Mouse (Mus musculus) stomach, postnatal 0 days (tissue): Measurements from ENCODE around the gene BC049352. TPM values are rescaled to one million over a fixed set of nuclear protein-coding genes. Genes with fewer than 3 reads are reported as not detected.

Source experiments
- ATAC-seq: fragments of 200-750 bp; cut with Nextera tagmentation; 2 replicates; pipeline ENCODE4 v1.8.0; 2017; ENCODE audit not compliant: low FRiP score, low TSS enrichment
- DNase-seq: peaks from one replicate; pipeline ENCODE4 v3.0.0-alpha.2; 2016; ENCODE audit warnings: low spot score
- H3K27ac ChIP-seq: fragments of 300-500 bp; sonication (generic); replicated peaks from 2 replicates; pipeline ENCODE4 v1.5.1; 2014; ENCODE audit warnings: mild to moderate bottlenecking, control low read depth
- H3K27me3 ChIP-seq: fragments of 300-500 bp; sonication (generic); 2 replicates; pipeline ENCODE4 v1.6.1; 2014; ENCODE audit warnings: low read length; ENCODE audit not compliant: control insufficient read depth, insufficient read depth
- H3K36me3 ChIP-seq: fragments of 300-500 bp; sonication (generic); 2 replicates; pipeline ENCODE4 v1.6.1; 2014; ENCODE audit warnings: low read length, mixed read lengths; ENCODE audit not compliant: control insufficient read depth, insufficient read depth
- H3K4me1 ChIP-seq: fragments of 300-500 bp; sonication (generic); replicated peaks from 2 replicates; pipeline ENCODE4 v1.6.1; 2014; ENCODE audit warnings: antibody characterized with exemption; ENCODE audit not compliant: control insufficient read depth, insufficient read depth
- H3K4me2 ChIP-seq: fragments of 300-500 bp; sonication (generic); replicated peaks from 2 replicates; pipeline ENCODE4 v1.6.1; 2014; ENCODE audit warnings: low read depth, mild to moderate bottlenecking, control low read depth, moderate library complexity
- H3K4me3 ChIP-seq: fragments of 300-500 bp; sonication (generic); 2 replicates; pipeline ENCODE4 v1.5.1; 2014; ENCODE audit warnings: low read depth, low read length, control low read depth
- H3K9ac ChIP-seq: fragments of 300-500 bp; sonication (generic); 2 replicates; pipeline ENCODE4 v1.6.1; 2014; ENCODE audit warnings: mild to moderate bottlenecking, low read length, control low read depth, mixed read lengths
- H3K9me3 ChIP-seq: fragments of 300-500 bp; sonication (generic); 2 replicates; pipeline ENCODE4 v1.6.1; 2016; ENCODE audit warnings: low read length; ENCODE audit not compliant: control insufficient read depth
- CTCF ChIP-seq: IDR thresholded peaks from 2 replicates; pipeline ENCODE4 v1.5.1; 2016; ENCODE audit warnings: antibody characterized with exemption, low read depth, mild to moderate bottlenecking, moderate library complexity
- EP300 ChIP-seq: optimal IDR thresholded peaks from 2 replicates; pipeline ENCODE3; 2016; ENCODE audit warnings: antibody characterized with exemption
- WGBS: fragments of 180-500 bp; shearing (Covaris S2); extraction: QIAGEN DNeasy Blood & Tissue Kit; methylation state at CpG from one replicate; pipeline ENCODE4 v1.1.7; 2014; 5-methylcytosine and 5-hydroxymethylcytosine counted together
- microRNA-seq: library from miRNA; unstranded; fragments of <30 nt; microRNA quantifications from one replicate; pipeline ENCODE4, GENCODE M21; 2016
- polyA plus RNA-seq: library from polyadenylated mRNA; unstranded; fragments of >200 nt; fragmentation: Nextera tagmentation; extraction: Ambion mirVana; gene quantifications from 2 replicates; pipeline ENCODE4 v1.2.1, GENCODE M21; 2015

The BC049352 gene
- polyA plus RNA-seq, 1 experiment from 2014 or later = 0.12 TPM

DNA sequence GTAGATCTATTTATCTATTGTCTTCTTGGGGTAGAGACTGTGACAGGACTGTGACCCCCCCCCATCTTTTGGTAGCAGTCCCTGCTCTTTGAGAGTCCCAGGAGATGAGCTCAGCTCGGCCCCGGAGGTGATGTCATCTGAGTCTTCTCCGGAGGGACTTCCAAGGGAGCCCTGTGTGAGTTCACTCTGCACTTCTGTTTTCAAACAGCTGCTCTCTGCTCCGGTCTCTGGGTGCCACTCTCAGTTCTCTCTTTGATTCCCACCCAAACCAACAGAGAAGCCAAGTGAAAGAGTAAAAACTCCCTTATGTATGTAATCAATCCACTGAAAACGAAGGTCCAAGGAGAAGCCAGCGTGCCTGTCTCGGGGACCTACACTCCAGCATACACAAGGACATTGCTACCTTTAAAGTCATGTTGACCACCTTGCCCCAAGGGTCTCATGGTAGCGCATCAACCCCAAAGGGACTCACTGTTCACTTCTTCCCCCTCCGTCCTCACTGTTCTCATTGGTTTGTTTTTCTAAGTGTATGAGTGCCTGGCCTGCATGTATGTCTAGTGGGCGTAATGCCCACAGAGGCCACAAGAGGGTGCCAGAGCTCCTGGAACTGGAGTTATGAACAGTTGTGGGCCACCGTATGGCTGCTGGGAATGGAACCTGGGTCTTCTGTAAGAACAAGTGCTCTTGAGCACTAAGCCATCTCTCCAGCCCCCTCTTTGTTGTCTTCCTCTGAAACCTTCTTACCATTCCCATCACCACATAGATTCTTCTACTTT lies 117.6 kb downstream of the BC049352 start:
- Histone ChIP-seq H3K4me3 (no peak overlapping the region), H3K9ac (no peak overlapping the region), H3K27me3 (no peaks in the 10 kb centered on the region), H3K27ac (no peak overlapping the region), H3K4me2 (no peak overlapping the region), H3K4me1 (no peaks in the 10 kb centered on the region), H3K36me3 (no peaks in the 10 kb centered on the region), H3K9me3 (no peaks in the 10 kb centered on the region)
- ATAC-seq (no peak), DNase-seq (peak; percentile 55)
- peak; percentile 82 for TF ChIP-seq CTCF
- no peak for TF ChIP-seq EP300
- WGBS = 80% methylated on average over 11 of the region's 11 CpGs

Small RNAs within 50 kb of the gene (microRNA-seq; reads per million reads assigned to microRNA genes)
- not detected for gene Mir7086

Other genes with a start within 250 kb of the BC049352 start
- gene Ube4a, start 216.4 kb upstream of the BC049352 start, polyA plus RNA-seq = 11.7 and 14.3 TPM in 2 replicates
- gene Cd3g, start 201.6 kb upstream of the BC049352 start, polyA plus RNA-seq = 0.16 and 0.39 TPM in 2 replicates
- gene Cd3d, start 200.2 kb upstream of the BC049352 start, polyA plus RNA-seq = 0.15 TPM in 1 of 2 replicates, not detected in the other
- gene Cd3e, start 172.4 kb upstream of the BC049352 start, polyA plus RNA-seq = 0.18 TPM in 1 of 2 replicates, not detected in the other
- 38.1 and 45.4 TPM in 2 replicates for gene Mpzl2, start 142.2 kb upstream of the BC049352 start, polyA plus RNA-seq
- gene Mpzl3, start 126.8 kb upstream of the BC049352 start, polyA plus RNA-seq = 30.8 and 31.6 TPM in 2 replicates
- gene Jaml, start 102.8 kb upstream of the BC049352 start, polyA plus RNA-seq = 3.4 and 3.5 TPM in 2 replicates
- gene Scn2b, start 64.2 kb upstream of the BC049352 start, polyA plus RNA-seq = 0.84 and 0.94 TPM in 2 replicates
- 0.11 TPM in 2 replicates for gene Scn4b, start 43.6 kb upstream of the BC049352 start, polyA plus RNA-seq
- gene Tmprss4, start 22.1 kb downstream of the BC049352 start, polyA plus RNA-seq = 23.4 and 25.3 TPM in 2 replicates
- gene Il10ra, start 87.1 kb downstream of the BC049352 start, polyA plus RNA-seq = 1.0 and 1.1 TPM in 2 replicates
- gene Tmprss13, start 137.1 kb downstream of the BC049352 start, polyA plus RNA-seq = 33.1 and 33.6 TPM in 2 replicates
- gene Fxyd6, start 188.2 kb downstream of the BC049352 start, polyA plus RNA-seq = 50.3 and 66.9 TPM in 2 replicates
- 1.3 and 2.2 TPM in 2 replicates for gene Fxyd2, start 217.7 kb downstream of the BC049352 start, polyA plus RNA-seq
- 0.17 and 0.23 TPM in 2 replicates for gene Dscaml1, start 244.6 kb downstream of the BC049352 start, polyA plus RNA-seq